Mouse (Mus musculus): ENCODE data around the gene Elmo2. TPM values are rescaled to one million over a fixed set of nuclear protein-coding genes. Genes with fewer than 3 reads are reported as not detected.

Elmo2 gene
- polyA plus RNA-seq, 1 experiment: 56.3 TPM

DNA sequence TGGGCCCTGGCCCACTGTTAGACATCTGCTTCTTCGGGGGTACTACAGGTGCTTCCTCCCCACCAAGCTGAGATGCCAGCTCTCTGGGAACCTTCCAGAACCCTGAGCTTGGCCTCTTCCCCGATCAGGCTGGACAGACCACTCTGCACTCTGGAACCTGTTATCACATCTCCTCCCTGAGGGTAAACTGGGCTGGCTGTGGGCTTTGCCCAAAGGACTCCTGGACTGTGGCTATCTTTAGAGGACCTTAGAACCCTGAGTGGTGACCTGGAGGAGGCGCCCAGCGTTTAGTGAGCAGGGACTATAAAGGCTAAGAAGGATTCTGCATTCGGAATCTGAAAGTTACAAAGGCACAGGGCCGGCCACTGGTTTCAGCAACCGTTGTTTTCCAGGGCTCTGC is 41.9 kb downstream of the Elmo2 start:
- H3K4me3 ChIP-seq (ENCODE audit: insufficient read depth, low read depth, low read length): no peak overlapping the region
- WGBS: 80% methylated on average over 7 of the region's 7 CpGs

DNA sequence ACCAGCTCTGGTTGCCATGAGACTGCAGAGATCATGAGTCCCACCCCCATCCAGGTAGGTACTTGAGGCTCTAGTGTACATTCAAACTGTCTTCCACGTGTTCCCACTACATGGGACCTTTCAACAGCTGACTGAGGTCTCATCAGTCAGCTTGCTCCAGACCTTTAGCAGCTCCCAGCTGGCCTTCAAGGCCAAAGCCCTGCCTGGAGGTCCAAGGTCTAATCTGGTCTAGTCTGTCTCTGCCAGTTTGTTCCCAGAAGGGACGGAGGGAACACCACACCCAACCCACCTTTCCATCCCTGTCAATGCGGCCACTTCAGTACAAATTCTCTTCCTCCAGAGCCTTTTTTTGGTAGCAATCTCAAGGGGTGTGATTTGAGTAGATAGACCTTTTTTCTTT is 42.6 kb downstream of the Elmo2 start:
- WGBS: 69% methylated on average over 3 of the region's 3 CpGs
- Histone ChIP-seq H3K27ac (ENCODE audit: insufficient read depth, low read depth, low read length) (no peak overlapping the region), H3K4me3 (ENCODE audit: insufficient read depth, low read depth, low read length) (no peak overlapping the region), H3K27me3 (replicated peaks; ENCODE audit: control insufficient read depth, insufficient read depth, low read length) (no peaks in the 10 kb centered on the region), H3K4me1 (ENCODE audit: control insufficient read depth, insufficient read depth, low read length) (peaks cover 14% of the 10 kb centered on the region), H3K36me3 (ENCODE audit: control insufficient read depth, insufficient read depth, low read length) (no peaks in the 10 kb centered on the region)
- TF ChIP-seq CTCF (conservative IDR thresholded peaks at IDR 0.05; ENCODE audit: insufficient read depth, insufficient read length, low read depth, low read length) (no peak), POLR2A (IDR thresholded peaks at IDR 0.05; ENCODE audit: low read depth, low read length) (no peak)
- peak; percentile 74 for DNase-seq

More for the DNA sequence above, 41.9 kb downstream of the Elmo2 start:
- no peak for TF ChIP-seq POLR2A (IDR thresholded peaks at IDR 0.05; ENCODE audit: low read depth, low read length)
- no peak for TF ChIP-seq CTCF (conservative IDR thresholded peaks at IDR 0.05; ENCODE audit: insufficient read depth, insufficient read length, low read depth, low read length)
- peaks cover 14% of the 10 kb centered on the region for H3K4me1 ChIP-seq (ENCODE audit: control insufficient read depth, insufficient read depth, low read length)
- H3K27me3 ChIP-seq (replicated peaks; ENCODE audit: control insufficient read depth, insufficient read depth, low read length): no peaks in the 10 kb centered on the region
- no peak for DNase-seq
- H3K27ac ChIP-seq (ENCODE audit: insufficient read depth, low read depth, low read length): no peak overlapping the region
- no peaks in the 10 kb centered on the region for H3K36me3 ChIP-seq (ENCODE audit: control insufficient read depth, insufficient read depth, low read length)

DNA sequence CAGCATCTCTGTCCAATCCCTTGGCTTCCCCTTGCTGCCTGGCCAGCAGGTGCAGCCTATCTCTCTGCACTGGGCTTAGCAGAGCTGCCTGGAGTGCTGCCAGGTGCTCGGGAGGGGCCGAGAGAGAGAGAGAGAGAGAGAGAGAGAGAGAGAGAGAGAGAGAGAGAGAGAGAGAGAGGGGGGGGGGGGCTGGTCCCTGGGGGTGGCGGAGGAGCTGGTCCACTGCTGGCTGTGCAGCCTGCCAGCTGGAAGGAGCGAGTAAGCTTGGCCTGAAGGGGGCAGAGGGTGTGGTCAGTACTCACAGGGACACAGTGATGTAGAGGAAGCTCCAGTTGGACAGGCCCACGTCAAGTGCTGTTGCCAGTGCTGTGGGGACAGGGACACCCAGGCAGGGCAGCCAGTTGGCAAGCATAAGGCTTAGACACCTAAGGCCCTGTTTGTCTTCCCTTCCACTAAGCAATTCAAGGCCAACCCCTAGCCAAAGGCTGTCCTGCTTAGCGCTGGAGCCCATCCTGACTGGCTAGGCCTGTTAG is 44.4 kb downstream of the Elmo2 start:
- H3K27ac ChIP-seq (ENCODE audit: insufficient read depth, low read depth, low read length): no peak overlapping the region
- DNase-seq: no peak
- no peak for TF ChIP-seq POLR2A (IDR thresholded peaks at IDR 0.05; ENCODE audit: low read depth, low read length)
- no peak for TF ChIP-seq CTCF (conservative IDR thresholded peaks at IDR 0.05; ENCODE audit: insufficient read depth, insufficient read length, low read depth, low read length)
- H3K36me3 ChIP-seq (ENCODE audit: control insufficient read depth, insufficient read depth, low read length): no peaks in the 10 kb centered on the region
- H3K4me1 ChIP-seq (ENCODE audit: control insufficient read depth, insufficient read depth, low read length): peaks cover 7% of the 10 kb centered on the region
- no peaks in the 10 kb centered on the region for H3K27me3 ChIP-seq (replicated peaks; ENCODE audit: control insufficient read depth, insufficient read depth, low read length)
- WGBS: 61% methylated on average over 6 of the region's 6 CpGs
- H3K4me3 ChIP-seq (ENCODE audit: insufficient read depth, low read depth, low read length): no peak overlapping the region

DNA sequence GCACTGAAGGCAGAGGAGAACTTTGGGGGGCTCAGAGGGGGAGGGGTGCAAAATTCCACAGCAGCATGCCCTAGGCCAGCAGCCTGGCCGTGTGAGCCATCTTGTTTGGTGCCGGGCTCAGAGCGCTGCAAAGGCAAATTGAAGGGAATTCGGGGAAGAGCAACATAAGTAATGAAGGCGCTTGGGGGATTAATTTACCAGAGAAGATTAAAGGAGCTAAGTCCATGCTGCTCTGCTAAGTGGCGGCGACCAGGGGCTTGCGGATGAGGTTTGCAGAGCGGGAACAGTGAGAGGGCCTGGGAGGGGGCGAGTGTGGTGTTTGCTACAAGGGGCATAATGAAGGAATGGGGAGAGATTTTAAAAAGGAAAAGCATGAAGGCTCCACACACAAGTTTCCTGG is 46.9 kb downstream of the Elmo2 start:
- DNase-seq: no peak
- no peaks in the 10 kb centered on the region for H3K36me3 ChIP-seq (ENCODE audit: control insufficient read depth, insufficient read depth, low read length)
- WGBS: 83% methylated on average over 10 of the region's 10 CpGs

GRCm38 (mm10) chr2:165277188-165277740 is 49.0 kb downstream of the Elmo2 start:
- peak; percentile 49 for DNase-seq
- Histone ChIP-seq H3K4me3 (ENCODE audit: insufficient read depth, low read depth, low read length) (no peak overlapping the region), H3K4me1 (ENCODE audit: control insufficient read depth, insufficient read depth, low read length) (no peaks in the 10 kb centered on the region), H3K27ac (ENCODE audit: insufficient read depth, low read depth, low read length) (no peak overlapping the region), H3K27me3 (replicated peaks; ENCODE audit: control insufficient read depth, insufficient read depth, low read length) (no peaks in the 10 kb centered on the region), H3K36me3 (ENCODE audit: control insufficient read depth, insufficient read depth, low read length) (no peaks in the 10 kb centered on the region)
- WGBS: 79% methylated on average over 5 of the region's 5 CpGs
- no peak for TF ChIP-seq CTCF (conservative IDR thresholded peaks at IDR 0.05; ENCODE audit: insufficient read depth, insufficient read length, low read depth, low read length)
- no peak for TF ChIP-seq POLR2A (IDR thresholded peaks at IDR 0.05; ENCODE audit: low read depth, low read length)

More for the DNA sequence above, 46.9 kb downstream of the Elmo2 start:
- TF ChIP-seq CTCF (conservative IDR thresholded peaks at IDR 0.05; ENCODE audit: insufficient read depth, insufficient read length, low read depth, low read length) (no peak), POLR2A (IDR thresholded peaks at IDR 0.05; ENCODE audit: low read depth, low read length) (no peak)
- no peak overlapping the region for H3K4me3 ChIP-seq (ENCODE audit: insufficient read depth, low read depth, low read length)
- no peak overlapping the region for H3K27ac ChIP-seq (ENCODE audit: insufficient read depth, low read depth, low read length)
- H3K27me3 ChIP-seq (replicated peaks; ENCODE audit: control insufficient read depth, insufficient read depth, low read length): no peaks in the 10 kb centered on the region
- peaks cover 4% of the 10 kb centered on the region; the same call in 1 of the 2 replicates for H3K4me1 ChIP-seq (ENCODE audit: control insufficient read depth, insufficient read depth, low read length)

- H3K36me3 ChIP-seq (ENCODE audit: control insufficient read depth, insufficient read depth, low read length): no peaks in the 10 kb centered on the region
- DNase-seq: peak; percentile 76
- H3K4me1 ChIP-seq (ENCODE audit: control insufficient read depth, insufficient read depth, low read length): no peaks in the 10 kb centered on the region
- H3K27ac ChIP-seq (ENCODE audit: insufficient read depth, low read depth, low read length): no peak overlapping the region
- no peaks in the 10 kb centered on the region for H3K27me3 ChIP-seq (replicated peaks; ENCODE audit: control insufficient read depth, insufficient read depth, low read length)
- TF ChIP-seq CTCF (conservative IDR thresholded peaks at IDR 0.05; ENCODE audit: insufficient read depth, insufficient read length, low read depth, low read length): peak; percentile 90
- TF ChIP-seq POLR2A (IDR thresholded peaks at IDR 0.05; ENCODE audit: low read depth, low read length): no peak
- no peak overlapping the region for H3K4me3 ChIP-seq (ENCODE audit: insufficient read depth, low read depth, low read length)
- 26% methylated on average over 8 of the region's 8 CpGs for WGBS
These were observed 50.5 kb downstream of the Elmo2 start for GRCm38 (mm10) chr2:165275824-165276223.

DNA sequence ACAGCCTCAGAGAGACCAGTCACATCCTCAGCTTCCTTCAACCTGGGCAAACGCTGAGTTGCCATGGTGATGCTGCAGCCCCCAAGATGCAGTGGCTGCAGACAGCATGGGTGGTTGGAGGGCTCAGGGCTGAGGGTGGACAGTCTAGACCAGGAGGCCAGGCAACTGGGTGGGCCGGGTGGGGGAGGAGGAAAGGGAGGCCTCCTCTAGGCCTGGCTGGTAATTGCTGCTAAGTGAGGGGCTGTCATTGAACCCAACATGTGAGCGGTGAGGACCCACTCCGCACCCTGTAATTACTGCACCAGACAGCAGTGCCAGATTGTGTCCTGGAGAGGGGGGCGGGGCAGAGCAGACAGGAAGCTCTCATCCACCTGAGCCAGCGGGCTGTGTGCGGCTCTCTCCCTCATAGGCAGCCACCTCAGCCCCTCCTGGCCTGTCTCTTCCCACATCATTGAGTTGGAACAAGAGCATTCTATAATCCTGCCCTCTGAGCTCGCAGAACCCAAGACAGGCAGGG is 51.1 kb downstream of the Elmo2 start:
- Histone ChIP-seq H3K27me3 (replicated peaks; ENCODE audit: control insufficient read depth, insufficient read depth, low read length) (no peaks in the 10 kb centered on the region), H3K27ac (ENCODE audit: insufficient read depth, low read depth, low read length) (no peak overlapping the region), H3K4me3 (ENCODE audit: insufficient read depth, low read depth, low read length) (no peak overlapping the region), H3K36me3 (ENCODE audit: control insufficient read depth, insufficient read depth, low read length) (no peaks in the 10 kb centered on the region), H3K4me1 (ENCODE audit: control insufficient read depth, insufficient read depth, low read length) (no peaks in the 10 kb centered on the region)
- WGBS: 45% methylated on average over 8 of the region's 8 CpGs
- DNase-seq: no peak
- TF ChIP-seq POLR2A (IDR thresholded peaks at IDR 0.05; ENCODE audit: low read depth, low read length) (no peak), CTCF (conservative IDR thresholded peaks at IDR 0.05; ENCODE audit: insufficient read depth, insufficient read length, low read depth, low read length) (no peak)
